Mouse (Mus musculus): ENCODE data around the gene Prdm10. TPM values are rescaled to one million over a fixed set of nuclear protein-coding genes. Genes with fewer than 3 reads are reported as not detected.
A peak's percentile ranks its signal among the peaks of the same experiment; 100 is the strongest.

The Prdm10 gene
- 1 to 10 TPM; 9.0 to 9.3 TPM for total RNA-seq (2021)
- long read RNA-seq, experiment 1, partial matches to known transcripts = 0 of 6 reads
- long read RNA-seq, experiment 1, other reads (novel, unspliced or antisense) = 5 of 6 reads
- long read RNA-seq, experiment 2, partial matches to known transcripts = 1 of 3 reads
- long read RNA-seq, experiment 2, other reads (novel, unspliced or antisense) = 2 of 3 reads

- DNase-seq (ENCODE audit: low spot score in 2 of 2) = peak; percentile 90 to 96
These were observed at the start of gene Prdm10 for GRCm38 (mm10) chr9:31280366-31281010. Gene Prdm10 (plus strand): TSS chr9:31280538.

GRCm38 (mm10) chr9:31235030-31235429 lies 45.3 kb upstream of the Prdm10 start:
- no peak for DNase-seq (ENCODE audit: low spot score in 2 of 2)

GRCm38 (mm10) chr9:31235489-31235888 lies 44.8 kb upstream of the Prdm10 start:
- no peak for DNase-seq (ENCODE audit: low spot score in 2 of 2)

- DNase-seq (ENCODE audit: low spot score in 2 of 2) = no peak
These were observed 44.3 kb upstream of the Prdm10 start for GRCm38 (mm10) chr9:31236079-31236478.

GRCm38 (mm10) chr9:31238526-31238925 lies 41.8 kb upstream of the Prdm10 start:
- no peak for DNase-seq (ENCODE audit: low spot score in 2 of 2)

DNA sequence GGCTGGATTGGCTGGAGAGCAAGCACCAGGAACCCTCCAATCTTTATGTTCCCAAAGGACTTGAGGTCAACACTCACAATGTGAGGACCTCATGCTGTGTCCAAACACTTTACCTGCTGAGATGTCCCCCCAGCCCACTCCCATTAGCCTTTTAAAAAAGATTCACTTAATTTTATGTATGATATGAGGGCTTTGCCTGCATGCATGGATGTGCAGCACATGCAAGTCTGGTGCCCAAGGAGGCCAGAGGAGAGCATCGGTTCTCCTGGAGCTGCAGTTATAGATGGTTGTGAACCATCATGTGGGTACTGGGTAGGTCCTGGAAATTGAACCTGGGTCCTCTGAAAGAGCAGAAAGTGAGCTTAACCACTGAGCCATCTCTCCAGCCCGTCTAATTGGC lies 40.8 kb upstream of the Prdm10 start:
- DNase-seq (ENCODE audit: low spot score in 2 of 2) = no peak

DNA sequence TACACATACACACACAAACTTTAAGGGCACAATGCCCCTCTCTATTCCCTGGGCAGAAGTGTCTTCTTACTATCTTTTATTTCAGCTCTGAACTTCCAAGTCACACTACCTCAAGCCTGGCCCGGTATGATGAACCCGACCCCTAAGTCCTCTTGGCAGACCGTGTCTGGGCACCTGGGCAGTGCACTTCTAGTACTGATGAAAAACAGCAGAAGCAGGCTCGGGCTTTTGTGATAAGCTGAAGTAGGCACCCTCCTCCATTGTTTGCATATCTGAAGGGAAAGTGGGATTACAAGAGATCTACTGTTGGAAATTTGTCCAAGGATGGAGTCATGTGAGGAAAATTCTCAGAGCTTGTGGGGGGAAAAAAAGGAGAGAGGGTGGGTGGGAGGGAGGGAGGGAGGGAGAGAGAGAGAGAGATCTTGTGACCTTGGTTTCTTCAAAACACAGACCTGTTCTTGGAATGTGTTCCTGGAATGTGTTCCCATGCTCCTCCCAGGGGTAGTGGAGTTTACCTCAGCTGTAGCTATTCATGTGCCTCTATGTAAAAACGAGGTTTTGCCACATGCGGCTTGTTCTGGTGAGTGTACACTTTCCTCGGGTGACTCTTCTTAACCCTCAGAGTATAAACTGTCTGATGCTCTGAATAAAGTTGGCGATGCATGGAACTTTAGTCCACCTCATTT lies 39.7 kb upstream of the Prdm10 start:
- no peak for DNase-seq (ENCODE audit: low spot score in 2 of 2)

DNA sequence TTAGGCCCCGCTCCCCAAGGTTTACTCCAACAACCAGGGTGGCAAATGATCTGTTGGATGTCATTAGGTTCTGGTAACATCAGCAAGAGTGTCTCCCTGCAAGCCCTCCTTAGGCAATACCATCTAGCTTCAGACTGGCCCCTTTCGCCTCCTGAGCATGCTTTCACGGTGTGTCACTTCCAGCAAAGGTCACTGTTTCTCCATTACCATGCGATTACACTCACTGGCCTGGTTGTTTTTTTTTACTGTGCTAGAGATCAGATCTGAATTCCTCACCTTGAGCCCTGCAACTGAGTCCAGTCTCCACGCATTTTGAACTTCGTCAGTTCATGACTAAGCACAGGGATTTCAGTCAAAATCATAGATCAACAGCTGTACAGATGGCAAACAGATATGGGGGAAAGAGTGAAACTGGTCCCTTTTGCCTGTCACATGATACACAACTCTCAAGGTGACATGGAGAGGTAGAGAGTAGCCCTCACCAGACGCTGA lies 39.1 kb upstream of the Prdm10 start:
- no peak for DNase-seq (ENCODE audit: low spot score in 2 of 2)

DNA sequence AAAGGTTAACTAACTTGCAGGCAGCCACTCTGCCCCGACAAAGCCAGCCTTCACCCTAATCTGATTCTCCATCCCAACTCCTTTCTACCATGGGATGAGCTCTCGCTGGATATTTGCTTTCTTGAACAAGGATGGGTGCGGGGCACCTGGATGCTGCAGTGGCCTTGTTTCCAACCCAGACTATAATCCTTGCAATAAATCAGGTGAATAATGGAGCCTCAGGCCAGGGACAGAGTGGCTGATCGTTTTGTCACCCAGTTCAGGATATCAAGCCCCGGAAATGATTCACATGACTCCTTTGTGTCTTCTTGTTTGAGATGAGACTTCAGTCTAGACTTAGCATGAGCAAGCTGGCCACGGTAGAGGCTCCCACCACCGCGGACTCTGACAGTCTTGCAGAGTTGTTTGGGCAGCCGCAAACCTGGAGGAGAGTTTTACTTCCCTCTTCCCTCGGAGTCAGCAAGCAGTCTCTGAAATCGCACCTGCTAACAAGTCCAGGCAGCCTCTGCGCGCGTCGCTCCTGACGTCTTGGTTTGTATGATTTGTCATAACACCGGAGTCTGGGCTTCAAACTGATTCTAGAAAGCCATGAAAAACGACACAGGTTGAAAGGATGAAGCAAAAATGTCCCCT lies 36.9 kb upstream of the Prdm10 start:
- DNase-seq (ENCODE audit: low spot score in 2 of 2) = no peak

GRCm38 (mm10) chr9:31243939-31244333 lies 36.4 kb upstream of the Prdm10 start:
- no peak for DNase-seq (ENCODE audit: low spot score in 2 of 2)

DNA sequence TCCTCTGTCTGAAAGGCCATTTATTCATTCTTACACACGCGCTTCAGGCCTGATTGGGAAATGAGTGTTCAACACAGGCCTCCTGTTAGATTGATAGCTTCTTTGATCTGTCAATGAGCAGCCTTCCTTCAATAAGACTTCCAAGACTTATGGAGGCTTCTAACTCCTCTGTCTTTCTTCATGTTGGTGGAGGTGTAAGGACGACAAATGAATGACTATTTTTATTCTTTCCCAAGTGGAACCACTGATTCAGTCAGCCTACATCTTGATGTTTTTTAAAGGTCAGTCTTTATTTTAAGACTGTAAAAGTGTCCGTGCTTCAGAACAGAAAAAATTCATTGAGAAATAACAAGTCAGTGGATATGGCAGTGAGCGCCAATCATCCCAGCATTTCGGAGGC lies 35.3 kb upstream of the Prdm10 start:
- DNase-seq (ENCODE audit: low spot score in 2 of 2) = no peak

DNA sequence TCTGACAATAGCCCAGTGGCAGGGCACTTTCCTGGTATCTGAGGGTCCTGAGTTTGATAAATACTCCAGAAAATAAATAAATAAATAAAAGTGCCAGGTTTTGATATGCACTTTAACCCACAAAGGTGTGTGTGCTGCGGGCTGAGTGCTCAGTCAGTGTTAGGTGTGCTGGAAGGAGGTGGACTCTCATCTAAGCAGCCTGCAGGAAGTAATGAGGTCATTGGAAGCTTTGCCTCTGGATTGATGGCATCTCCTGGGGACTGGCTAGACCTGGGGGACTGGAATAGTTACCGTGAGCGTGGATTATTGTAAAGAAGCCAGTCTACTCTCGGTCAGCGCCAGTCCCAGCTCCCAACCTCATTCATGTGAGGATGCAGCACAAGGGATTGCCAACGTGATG lies 33.9 kb upstream of the Prdm10 start:
- no peak for DNase-seq (ENCODE audit: low spot score in 2 of 2)

DNA sequence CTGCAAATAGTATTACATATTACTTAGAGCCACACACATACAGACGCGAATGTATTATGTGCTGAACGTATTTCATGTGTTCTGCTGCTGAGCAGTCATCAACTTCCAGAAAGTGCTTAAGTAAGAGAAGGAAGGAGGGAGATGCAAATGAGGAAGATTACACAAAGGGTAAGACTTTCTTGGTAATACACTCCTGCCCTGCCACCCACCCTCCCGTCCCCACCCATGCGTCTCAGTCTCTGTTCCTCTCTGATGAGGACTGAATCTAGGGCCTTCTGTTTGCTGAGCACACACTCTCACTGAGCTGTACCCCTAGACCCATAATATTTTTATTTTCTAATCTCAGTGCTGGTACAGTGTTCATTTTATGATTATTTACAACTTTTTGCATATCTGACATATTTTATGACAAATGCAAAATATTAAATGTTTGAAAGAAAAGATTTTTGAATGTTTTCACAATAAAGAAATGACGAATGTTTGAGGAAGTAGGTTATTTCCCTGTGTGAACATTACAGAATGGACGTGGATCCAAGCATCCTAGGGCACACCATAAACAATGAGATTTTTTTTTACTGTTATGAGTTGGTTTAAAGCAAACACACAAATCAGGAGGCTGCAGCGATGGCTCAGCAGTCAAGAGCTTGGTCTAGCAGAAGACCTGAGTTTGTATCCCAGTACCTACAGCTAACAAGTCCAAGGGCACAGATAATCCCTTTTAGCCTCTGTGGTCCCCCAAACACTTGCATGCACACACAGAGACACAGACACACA lies 32.7 kb upstream of the Prdm10 start:
- DNase-seq (ENCODE audit: low spot score in 2 of 2) = no peak

- DNase-seq (ENCODE audit: low spot score in 2 of 2) = peak in 1 of 2 experiments; percentile 22
These were observed 28.0 kb upstream of the Prdm10 start for GRCm38 (mm10) chr9:31252182-31252799.

DNA sequence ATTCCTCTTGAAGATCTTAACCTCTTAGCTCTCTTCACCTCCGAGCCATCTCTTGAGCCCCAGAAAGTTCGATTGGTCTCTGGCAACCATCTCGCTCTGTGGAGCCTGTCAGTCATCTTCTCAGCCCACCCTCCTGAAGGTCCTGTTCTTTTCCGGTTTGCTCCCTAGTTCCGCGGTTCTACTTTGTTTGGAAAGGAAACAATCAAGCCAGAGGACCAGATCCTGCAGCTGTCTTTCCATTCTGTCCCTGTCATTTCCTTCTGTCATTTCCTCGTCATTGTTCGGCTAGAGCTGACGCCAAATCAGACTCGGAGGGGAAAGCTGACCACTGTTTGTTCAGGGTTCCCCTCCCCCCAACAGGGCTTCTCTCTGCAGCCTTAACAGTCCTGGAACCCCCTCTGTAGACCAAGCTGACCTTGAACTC lies 27.0 kb upstream of the Prdm10 start:
- peak in 1 of 2 experiments; percentile 5 for DNase-seq (ENCODE audit: low spot score in 2 of 2)

DNA sequence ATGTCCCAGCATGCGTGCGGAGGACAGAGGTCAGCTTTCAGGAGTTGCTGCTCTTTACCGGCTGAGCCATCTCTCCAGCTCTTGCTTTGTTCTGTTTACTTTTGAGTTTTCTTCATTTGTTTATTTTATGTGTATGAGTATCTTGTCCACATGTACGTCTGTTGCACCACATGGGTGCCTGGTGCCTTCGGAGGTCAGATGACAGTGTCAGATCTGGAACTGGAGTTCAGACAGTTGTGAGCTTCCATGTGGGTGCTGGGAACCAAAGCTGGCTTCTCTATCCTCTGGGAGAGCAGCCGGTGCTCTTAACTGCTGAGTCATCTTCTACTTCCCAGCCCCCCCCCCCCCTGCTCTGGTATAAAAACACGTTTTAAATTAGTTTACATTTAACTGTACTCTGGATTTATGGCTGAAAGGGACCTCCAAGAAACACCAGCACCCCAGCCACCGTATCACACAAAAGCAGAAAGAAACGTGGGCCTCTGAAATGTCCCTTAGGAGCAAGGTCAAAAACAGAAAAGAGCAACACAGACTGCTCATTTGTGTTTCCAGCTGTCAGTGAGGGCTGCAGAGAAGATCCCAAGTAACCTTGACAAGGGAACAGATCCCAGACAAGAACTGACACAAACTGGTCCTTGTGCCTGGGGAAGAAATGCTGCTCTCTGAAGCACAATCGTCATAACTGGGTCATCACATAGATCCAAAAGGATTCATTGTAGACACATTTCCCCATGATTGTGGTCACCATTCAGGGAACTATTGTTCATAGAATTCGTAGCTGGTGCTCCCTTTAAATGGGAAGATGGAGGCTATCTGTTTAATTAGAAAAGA lies 26.3 kb upstream of the Prdm10 start:
- DNase-seq (ENCODE audit: low spot score in 2 of 2) = no peak

DNA sequence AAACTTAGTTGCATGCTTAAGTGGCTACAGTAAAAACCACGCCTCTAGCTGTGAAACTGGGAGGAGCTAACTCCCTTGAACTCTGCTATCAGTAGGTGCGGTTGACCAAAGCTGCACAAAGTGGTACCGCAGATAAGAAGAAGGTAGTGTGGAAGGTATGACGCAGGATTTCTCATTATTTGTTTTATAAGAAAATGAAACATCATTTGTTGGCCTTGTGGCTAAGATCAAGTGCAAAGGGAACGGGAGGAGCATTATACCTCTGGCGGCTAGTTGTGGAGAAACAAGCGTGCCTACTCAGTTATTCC lies 25.7 kb upstream of the Prdm10 start:
- DNase-seq (ENCODE audit: low spot score in 2 of 2) = no peak

DNA sequence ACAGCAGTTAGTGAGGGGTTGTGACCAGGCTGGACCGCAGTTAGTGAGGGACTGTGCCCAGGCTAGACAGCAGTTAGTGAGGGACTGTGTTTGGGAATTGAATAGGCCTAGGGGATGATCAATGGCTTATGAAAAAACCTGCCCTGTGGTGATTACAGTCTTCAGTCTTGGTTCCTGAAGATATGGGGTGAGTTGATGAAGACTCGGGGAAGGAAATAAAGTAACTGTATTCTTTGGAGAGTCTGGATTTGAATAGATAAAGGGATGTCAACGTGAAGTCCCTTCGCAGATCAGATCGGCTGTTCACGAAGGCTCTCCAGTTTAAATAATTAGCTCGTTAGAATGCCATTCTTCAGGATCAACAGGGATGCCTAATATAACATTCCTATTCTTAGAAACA lies 24.4 kb upstream of the Prdm10 start:
- no peak for DNase-seq (ENCODE audit: low spot score in 2 of 2)

- DNase-seq (ENCODE audit: low spot score in 2 of 2) = no peak
These were observed 22.1 kb upstream of the Prdm10 start for GRCm38 (mm10) chr9:31258237-31258636.

GRCm38 (mm10) chr9:31260219-31260618 lies 20.1 kb upstream of the Prdm10 start:
- no peak for DNase-seq (ENCODE audit: low spot score in 2 of 2)

Data from adrenal gland, postnatal 4 days (tissue).